Mouse (Mus musculus) cerebellum, postnatal 36 days (tissue): Measurements from ENCODE around the gene Tbc1d14.
A peak's percentile ranks its signal among the peaks of the same experiment; 100 is the strongest.

ENCODE experiments used
- DNase-seq, 2 experiments: peaks; one replicate each; pipeline ENCODE4 v3.0.0; 2021 to 2022; ENCODE audit warnings: mixed read lengths in 2 of 2

Tbc1d14 gene

DNA sequence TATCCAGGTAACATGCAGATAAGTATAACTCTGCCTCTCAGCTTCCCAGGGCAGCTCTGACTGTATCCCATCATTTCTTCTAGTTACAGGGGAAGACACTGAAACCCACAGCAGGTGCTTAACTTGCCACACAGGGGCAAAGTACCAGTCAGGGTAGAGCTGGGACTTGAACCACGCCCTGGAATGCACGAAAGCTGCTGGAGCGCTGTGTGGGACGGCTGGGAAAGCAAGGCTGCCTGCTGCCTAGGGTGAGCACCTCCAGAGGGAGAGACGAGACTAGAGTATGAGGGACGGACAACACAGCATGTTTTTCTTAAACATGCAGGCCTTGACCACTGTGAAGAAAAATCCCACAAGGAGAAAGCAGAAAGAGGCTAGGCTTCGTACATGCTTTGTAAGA, 87.8 kb downstream of the Tbc1d14 start:
- DNase-seq: no peak

DNA sequence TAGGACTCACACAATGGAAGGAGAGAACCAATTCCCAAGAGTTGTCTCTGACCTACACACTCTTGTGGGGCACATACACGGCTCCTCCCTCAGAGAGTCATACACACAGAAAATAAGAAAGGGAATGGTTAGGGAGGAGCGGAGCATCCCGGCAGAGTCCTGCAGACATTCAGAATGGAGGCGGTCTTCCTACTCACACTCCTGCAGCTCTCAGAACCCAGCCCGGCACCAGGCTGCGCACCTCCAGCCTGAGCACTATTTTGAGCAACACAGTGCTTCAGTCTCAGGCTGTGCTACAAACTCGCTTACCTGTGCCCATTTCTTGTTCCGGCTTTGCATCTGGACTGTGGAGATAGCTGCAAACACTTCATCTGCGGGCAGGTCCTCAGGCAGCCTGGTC, 98.4 kb downstream of the Tbc1d14 start:
- DNase-seq: no peak

DNA sequence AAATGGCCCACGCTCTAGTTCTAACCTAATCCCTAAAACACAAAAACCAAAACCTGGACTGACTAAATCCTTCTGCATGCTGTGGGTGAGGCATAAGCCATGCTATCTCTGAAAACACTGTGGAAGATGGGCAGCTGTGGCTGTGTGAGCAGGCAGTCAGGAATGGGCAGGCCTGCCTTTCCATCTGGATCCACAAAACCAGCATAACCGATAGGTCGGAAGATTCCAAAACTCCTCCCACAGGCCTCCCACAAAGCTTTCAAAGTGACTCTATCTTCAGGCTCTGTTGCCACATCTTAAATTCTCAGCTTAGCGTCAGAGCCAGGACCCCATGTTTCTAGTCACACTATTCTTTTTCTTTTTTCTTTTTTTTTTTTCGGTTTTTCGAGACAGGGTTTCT, 99.2 kb downstream of the Tbc1d14 start:
- no peak for DNase-seq

DNA sequence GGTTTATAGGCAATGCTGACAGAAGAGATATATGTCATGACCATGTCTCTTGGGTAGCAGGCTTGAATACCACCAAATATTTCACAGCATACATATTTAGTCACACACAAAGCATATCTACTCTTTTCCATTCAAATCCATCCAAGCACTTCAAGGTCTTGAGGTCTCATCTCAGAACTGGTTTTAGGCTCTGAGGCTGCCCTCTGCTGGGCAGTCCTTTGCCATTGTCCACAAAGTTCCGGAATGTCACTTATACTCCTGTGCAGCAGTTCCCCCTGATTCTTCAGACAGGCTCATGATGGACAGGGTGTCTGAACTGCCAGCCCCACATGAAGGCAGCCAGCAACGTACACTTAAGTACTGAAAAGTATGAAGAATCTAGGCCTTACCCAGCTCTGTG, 103.9 kb downstream of the Tbc1d14 start:
- peak; percentile 21 to 34 for DNase-seq

DNA sequence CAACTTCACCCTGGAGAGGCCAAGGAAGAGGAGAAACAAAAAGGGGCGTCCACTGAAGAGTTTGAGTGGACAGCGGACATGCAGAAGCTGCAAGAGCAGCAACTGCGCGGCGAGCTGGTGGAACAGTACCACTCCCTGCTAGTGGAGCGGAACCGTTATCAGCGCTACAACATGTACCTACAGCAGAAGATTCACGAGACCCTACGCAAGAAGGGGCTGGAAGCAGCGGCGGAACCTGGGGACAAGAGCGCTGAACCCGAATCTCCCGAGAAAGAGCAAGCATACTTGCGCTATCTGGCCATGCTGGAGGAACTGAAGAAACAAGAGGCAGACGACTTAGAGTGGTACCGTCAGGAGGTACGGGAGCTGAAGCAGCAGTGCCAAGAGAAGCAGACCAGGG, 107.8 kb downstream of the Tbc1d14 start:
- no peak for DNase-seq

DNA sequence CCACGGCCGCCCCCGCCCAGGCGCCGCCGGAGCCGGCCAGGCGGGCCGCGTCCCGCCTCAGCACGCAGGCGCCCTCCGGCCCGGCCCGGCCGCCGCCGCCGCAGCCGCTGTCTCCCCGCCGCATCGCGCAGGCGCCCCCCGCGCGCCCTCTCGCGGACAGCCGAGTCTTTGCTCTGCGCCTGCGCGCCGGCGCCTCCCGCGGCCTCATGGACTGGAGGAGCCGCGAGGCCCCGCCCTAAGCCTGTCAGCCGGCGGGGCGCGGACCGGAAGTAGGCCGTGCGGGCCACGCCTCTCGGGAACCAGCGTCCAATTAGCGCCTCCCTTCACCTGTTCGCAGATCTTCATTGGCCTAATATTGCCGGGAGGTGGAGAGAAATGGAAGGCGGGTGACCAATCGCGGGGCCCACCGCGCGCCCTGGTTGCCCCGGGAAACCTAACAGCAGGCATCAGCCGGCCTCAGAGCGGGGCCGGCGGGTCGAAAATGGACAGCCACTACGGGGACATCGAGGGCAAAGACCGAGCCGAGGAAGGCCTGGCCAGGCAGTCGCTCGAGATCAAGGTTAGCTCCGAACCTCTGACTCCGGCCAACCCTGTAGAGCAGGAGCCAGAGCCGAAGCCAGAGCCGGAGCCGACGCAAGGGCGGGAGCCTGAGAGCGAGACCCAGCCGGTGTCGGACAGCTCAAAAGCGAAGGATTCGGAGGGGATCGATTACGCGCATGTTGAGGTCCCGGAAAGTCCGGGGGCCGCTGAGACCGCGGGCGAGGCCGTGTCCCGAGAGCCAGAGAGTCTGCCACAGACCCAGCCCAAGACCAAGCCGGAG, 108.7 kb downstream of the Tbc1d14 start, which contains the start of the genes Tada2b and Ccdc96:
Gene Tada2b (minus strand): TSS at position 115 of the 820 bp plus-strand sequence.
Gene Ccdc96 (plus strand): TSS at position 418 of the 820 bp plus-strand sequence.
- DNase-seq: peak; percentile 96 to 98

DNA sequence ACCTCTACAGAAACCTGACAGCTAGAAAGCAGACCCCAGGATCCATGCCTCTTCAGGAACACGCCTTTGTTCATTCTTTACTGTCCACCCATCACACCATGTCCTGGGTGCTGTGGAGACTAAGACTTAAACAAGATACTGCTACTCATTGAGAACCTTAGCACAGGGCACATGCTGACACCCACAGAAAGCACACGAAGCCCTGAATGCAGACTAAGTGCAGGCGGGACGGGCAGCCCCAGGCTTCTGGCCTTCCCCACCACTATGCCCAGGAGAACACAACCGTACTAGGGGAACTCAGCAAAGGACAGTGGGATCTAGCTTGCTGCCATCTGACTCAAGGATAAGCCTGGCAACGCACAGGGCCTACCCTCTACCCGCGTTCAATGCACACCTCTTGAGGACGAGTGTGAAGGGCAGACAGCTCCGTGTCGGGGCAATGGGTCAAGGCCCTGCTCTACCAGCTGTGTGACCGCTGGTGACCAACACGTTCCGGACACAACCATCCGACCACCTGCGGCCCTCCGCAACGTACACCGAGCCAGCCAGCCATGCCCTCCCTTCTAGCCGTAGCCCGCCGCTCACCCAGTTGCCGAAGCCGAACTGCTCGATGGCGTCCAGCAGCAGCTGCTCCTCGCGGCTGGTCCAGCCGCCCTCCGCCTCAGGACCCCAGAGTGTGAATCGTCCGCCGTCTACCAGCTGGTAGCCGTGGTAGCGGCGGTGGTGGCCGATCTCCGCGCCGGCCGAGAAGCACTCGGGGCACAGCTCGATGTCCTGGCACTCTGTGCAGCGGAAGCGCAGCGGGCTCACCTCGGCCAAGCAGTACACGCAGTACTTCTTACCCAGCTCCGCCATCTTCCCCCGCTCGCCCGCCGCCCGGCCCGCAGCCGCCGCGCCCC, 109.6 kb downstream of the Tbc1d14 start:
- DNase-seq: peak; percentile 51 to 59

DNA sequence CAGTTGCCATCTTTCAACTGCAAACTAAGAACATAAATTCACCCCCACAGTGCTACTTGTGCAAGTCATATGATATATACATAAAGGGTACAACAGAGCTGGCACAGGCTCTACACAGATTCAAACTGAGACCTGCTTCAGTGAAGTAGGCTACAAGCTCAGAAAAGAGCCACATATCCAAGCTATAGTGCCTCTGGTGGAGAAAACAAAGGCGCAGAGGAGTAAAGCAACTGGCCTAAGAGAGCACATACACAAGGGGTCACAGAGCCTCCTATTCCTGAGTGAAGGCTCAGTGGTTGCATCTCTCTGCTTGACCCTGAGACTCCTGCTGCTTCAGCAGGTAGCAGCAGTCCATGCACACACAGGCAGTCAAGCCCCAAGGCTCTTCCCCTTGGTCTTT, 112.0 kb downstream of the Tbc1d14 start:
- no peak for DNase-seq

DNA sequence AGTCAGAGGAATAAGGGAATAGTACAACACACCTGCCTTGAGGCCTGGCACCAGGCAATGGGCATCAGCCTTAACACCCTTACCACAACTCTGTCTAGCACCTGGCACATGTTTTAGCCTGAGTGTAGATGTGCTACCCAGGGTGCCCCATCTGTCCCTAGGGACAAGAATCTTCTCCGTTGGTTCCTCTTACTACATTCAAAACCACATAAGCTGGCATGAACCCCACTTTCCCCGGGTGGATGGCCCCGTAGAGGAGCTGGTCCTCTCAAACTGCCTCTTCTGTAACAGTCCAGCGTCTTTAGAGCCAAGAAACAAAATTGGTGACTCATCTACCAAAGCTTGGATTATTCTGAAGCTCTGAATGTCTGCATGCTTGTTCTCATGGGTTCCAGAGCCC, 112.7 kb downstream of the Tbc1d14 start:
- DNase-seq: no peak

DNA sequence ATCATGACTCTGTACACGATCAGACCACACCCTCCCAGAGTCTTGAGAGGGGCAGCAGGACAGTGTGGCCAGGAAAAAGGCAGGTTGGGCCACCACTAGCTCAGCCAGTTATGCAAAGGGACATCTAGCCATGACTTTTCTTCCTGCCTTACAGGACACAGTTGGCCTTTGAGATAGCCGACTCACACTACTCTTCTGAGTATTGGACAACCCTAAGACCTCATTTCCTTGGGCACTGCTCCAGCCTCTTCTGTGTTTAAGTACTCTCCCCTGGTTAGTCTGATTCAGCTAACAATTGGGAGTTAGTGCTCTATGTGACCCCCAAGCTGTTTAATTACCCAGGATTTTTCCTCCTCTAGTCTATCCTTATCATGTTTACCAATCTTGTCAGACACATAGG, 113.3 kb downstream of the Tbc1d14 start:
- DNase-seq: no peak

DNA sequence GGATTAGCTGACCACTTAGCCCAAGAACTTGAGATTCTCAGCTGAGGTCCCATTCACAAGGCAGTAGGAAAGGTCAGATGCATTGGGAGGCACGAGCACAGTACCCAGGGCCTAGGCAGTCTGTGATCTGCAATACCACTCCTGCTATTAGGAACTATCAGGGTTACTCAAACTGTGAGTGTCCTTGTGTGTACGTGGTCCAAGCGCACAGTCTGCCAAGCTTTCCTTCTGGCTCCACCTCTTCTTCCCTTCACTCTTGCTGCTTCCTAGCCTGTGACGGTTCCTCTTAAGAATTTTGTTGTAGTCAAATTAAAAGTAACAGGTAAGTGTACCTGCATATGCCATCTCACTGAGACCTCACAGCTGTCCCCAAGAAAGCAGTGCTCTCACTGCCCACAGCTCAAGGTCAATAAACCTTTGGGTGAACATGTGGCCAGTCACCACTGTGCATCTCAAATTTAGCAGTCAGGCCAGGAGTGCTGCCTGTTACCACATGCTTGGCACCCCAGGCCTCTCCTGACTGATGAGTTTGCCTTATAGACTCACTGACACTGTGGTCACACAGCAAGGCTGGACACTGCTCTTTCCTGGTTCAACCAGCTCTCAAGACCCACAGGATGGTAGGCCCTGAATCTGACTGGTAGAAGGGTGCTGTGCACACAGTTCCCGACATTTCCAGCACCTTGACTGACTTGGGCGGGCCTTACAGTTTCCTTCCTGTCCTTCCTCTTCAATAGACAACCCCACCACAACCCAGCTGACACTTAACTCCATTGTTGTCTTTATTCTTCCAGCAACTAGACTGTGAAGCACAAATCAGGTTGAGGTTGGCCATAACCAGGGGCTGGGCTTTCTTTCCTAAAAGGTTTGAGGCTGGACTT, 114.3 kb downstream of the Tbc1d14 start:
- DNase-seq: no peak

DNA sequence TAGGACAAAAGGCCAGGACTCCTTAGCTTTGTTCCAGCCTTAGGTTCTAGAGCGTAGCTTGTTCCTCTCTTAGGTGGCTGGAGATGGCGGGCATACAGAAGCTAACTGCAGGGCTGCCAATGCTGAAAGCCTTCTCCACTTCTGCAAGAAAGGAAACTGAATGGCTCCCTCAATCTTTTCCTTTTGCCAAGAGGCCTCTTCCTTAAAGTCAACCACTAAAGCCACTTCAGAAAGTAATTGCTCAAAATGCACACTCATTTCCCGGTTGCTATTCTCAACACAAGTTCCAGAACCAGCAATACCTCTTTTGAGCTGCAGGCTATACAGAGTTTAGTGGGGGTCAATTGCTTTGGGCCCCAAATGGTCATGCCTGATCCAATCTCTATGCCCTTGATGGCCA, 115.6 kb downstream of the Tbc1d14 start:
- no peak for DNase-seq

DNA sequence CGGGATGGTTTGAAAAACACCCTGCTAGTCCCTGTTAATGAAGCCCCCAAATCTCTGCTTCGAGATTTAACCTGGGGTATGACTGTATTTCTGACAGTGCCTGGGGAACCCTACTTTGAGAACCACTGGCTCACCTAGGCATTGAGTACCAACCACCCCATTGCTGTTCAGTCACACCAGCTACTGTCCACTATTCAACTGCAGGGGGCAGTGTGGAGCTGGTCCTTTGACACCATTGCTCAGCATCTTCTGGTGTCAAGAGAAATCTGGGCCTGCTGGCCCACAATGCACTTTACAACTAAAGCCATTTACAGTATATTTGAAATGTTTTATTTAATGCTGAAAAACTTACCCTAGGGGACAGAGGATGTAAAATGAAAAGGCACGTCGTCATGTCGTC, 118.8 kb downstream of the Tbc1d14 start:
- DNase-seq: peak; percentile 71 to 72

DNA sequence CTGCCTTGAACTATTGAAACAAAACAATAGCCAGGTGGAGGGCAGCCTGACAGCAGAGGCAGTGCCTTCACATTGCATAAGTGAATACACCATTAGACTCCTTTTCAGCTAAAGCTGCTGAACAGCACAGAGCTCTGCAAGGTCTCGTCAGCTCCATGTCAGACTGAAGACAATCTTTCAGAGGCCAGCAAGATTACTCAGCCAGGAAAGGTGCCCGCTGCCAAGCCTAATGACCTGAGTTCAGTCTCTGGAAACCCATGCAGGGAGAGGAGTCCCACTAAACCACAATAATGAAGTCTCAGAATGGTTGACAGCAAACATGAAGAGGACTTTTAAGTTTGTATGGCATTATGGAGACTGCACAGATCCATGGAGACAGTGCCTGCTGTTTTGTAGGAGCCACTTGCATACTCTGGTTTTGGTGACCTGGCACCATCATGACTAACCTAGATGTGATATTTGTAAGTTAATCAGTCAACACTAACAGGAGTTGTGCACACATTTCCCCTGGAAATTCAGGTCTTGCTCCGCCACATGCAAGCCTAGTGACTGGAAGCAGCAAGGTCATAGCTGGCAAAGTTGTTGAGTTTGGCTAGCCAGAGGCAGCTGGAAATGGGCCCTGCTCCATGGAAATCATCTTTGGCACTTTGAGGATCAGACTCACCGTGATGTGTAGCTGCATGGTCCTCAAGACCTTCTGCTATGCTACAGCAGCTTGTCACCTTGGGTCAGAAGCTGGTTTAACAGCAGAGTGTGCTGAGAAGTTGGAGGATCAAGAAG, 120.0 kb downstream of the Tbc1d14 start:
- no peak for DNase-seq

DNA sequence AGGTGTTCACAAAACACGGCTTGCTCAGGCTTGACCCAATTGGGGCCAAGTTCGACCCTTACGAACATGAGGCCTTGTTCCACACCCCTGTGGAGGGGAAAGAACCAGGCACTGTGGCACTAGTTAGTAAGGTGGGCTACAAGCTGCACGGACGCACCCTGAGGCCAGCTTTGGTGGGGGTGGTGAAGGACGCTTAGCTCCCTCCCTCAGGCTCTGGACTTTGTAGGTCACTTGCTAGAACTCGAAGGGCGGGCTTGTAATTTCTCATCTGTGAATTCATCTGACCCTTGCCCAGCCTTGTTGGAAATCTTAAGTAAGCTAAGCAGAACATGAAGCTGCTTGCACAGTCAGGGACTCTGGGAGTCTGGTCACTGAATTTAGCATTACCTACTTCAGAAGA, 121.9 kb downstream of the Tbc1d14 start:
- DNase-seq: no peak

DNA sequence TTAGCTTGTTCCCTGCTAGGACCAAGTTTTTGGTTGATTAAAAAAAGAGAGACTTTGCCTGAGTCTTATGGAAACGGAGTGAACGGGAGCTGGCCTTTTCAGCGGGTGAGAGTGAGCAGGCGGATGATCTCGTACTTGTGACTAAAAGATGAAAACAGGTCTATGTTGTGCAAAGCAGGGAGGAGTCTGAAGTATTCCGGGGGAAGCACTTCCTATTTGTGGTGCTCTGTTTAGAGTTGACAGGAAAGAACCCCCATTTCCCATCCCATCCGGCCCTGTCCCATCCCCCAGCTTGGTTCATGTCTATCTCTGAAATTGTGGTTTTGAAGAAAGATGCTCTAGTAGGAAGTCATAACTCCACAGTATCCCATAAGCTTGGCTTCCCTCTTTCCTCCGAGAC, 127.2 kb downstream of the Tbc1d14 start:
- DNase-seq: no peak

DNA sequence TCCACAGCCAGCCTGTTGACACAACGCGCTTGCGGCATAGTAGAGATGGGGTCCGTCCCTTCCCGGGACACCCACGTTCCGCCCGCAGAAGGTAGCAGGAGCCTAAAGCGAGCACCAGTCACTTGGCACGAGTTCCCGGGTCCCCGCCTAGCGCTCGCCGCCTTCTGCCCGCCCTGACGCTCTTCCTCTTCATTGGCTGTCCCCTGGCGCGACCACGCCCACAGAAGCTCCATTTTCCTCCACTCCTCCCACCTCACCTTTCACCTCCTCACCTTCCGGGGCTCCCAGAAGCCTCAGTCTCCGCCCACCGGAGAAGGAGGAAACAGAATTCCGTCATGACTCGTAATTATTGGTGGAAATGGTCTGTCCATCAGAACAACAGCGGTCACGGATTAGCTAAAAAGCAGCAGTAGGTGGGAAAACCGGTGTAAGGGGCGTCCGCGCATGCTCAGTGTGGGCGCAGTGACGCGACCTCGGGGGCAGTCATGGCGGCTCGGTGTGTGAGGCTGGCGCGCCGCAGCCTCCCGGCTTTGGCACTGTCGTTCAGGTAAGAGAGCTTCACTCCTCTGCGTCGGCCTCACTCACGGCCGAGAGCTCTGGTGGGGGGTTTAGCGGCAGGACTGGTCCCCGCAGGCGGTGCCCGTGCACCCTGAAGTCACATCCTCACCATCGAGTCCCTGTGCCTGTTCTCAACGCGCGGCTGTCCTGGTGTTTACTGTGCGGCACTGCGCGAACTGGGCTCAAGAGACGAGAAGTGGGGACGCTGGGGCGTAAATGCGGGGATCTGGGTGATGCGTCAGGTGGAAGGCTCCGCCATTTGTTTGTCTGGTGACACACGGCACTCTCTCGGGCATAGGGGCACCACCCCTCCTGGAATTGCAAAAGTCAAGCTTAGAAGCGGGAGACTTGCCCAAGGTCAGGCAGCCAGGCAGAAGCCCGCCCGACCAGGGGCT, 128.1 kb downstream of the Tbc1d14 start, which contains the start of gene Grpel1:
Gene Grpel1 (plus strand): TSS at position 290 of the 953 bp plus-strand sequence.
- DNase-seq: peak; percentile 95 to 96

DNA sequence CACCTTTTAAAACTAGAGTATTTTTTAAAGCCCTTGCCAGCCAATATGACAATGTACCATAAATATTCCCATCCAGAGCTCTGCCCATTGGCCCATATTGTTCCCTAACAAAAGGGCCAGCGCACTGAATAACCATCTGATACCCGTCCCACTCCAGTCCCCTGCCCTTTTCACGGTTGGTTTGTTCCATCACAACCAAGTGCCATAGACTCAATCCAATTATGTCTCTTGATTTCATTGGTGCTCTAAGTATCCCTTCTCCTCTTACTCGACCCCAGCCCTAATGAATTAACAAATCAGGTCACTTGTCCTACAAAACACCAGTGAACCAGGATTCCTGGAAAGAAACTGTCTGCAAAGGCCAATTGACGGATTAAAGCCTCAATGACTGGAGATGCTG, 129.7 kb downstream of the Tbc1d14 start:
- no peak for DNase-seq

DNA sequence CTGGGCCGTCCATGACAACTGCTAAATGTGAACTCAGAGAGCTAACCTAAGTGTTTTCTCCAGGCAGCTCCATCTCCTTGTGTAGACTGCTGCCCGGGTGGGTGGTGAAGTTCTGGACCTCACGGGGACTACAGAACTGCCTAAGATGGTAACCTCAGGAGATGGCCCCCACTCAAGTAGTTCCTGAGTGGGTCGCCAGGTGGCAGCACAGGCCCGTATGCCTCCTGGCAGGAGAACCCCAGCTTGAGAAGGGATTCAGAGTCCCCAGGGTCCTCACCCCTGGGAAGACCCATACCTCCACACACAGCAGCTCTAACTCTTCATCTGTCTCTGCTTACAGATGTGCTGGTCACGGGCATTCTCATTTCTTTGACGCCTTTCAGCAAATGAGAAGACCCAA, 130.3 kb downstream of the Tbc1d14 start:
- DNase-seq: peak; percentile 78 to 80

DNA sequence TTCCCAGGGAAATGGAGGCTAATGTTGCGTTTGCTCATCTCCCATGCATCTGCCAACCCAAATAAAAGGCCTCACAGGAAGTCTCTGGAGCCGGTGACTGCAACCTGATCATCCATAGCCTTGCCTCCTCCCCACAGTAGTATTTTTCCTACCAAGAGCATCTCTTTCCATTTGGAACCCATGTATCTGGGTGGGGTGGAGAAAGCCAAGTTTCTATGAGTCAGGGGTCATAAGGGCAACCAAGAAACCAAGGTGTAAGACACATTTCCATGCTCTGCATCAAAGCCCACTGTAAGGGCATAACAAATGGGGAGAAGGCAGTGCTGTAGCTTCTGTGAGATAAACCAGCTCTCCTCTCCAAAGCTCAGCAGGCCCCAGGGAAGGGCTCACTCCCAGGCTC, 131.8 kb downstream of the Tbc1d14 start:
- DNase-seq: no peak

DNA sequence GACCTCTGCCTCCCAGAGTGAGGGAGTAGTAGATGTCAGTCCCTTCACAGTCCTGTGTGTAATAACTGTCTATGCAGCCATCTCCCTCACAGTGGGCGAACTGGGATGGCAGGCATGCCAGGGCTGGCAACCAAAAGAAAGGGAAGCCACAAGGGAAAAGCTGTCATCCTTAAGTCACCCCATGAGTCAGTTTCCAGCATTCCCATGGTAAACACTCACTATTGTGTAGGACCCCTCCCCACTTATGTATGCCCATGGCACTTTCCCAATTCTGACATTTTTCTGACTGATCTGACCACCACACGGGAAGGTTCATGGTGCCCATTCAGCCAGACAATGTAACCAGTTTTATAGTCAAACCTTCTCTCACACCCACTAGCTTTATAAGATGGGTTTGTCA, 132.4 kb downstream of the Tbc1d14 start:
- no peak for DNase-seq
